Mouse (Mus musculus) liver, embryonic 14.5 days (tissue): ENCODE results near the gene Secisbp2. TPM values are rescaled to one million over a fixed set of nuclear protein-coding genes. Genes with fewer than 3 reads are reported as not detected.
"Not testable (repeated sequence)": the region's sequence is repeated elsewhere in the genome, so short reads cannot be mapped to it uniquely, and the experiment has no call there.

Experiments
- ATAC-seq: fragments of 200-750 bp; cut with Nextera tagmentation; 2 replicates; pipeline ENCODE4 v1.8.0; 2017; ENCODE audit warnings: moderate number of reproducible peaks, mild to moderate bottlenecking, moderate library complexity; ENCODE audit not compliant: insufficient read depth
- DNase-seq, 3 experiments: peaks; one replicate each; pipeline ENCODE4 v3.0.0-alpha.2; 2012 to 2013; ENCODE audit warnings: low read depth in 3 of 3, low spot score in 3 of 3
- H3K27ac ChIP-seq: fragments of 300-500 bp; sonication (generic); 2 replicates; pipeline ENCODE4 v1.5.1; 2014; ENCODE audit warnings: moderate library complexity, mild to moderate bottlenecking, control low read depth, inconsistent platforms
- H3K27me3 ChIP-seq: fragments of 300-500 bp; sonication (generic); 2 replicates; pipeline ENCODE4 v1.6.1; 2014; ENCODE audit warnings: mild to moderate bottlenecking, low read length, moderate library complexity; ENCODE audit not compliant: control insufficient read depth, insufficient read depth
- H3K36me3 ChIP-seq: fragments of 300-500 bp; sonication (generic); replicated peaks from 2 replicates; pipeline ENCODE4 v1.6.1; 2014; ENCODE audit warnings: low read depth; ENCODE audit not compliant: control insufficient read depth, insufficient read depth
- H3K4me1 ChIP-seq, 2 experiments: fragments of 200-500 bp in 1 of 2; fragments of 300-500 bp in 1 of 2; sonication (generic) in 1 of 2; replicated peaks; 2 replicates each; pipeline ENCODE4 v1.6.1; 2012 to 2014; ENCODE audit warnings: antibody characterized with exemption in 1 of 2, inconsistent platforms in 1 of 2, low read length in 1 of 2; ENCODE audit not compliant: control insufficient read depth in 2 of 2, insufficient read depth in 2 of 2
- H3K4me2 ChIP-seq: fragments of 300-500 bp; sonication (generic); 2 replicates; pipeline ENCODE4 v1.6.1; 2014; ENCODE audit warnings: low read depth, mild to moderate bottlenecking, control low read depth, moderate library complexity
- H3K4me3 ChIP-seq, 2 experiments: fragments of 200-500 bp in 1 of 2; fragments of 300-500 bp in 1 of 2; sonication (generic) in 1 of 2; 2 replicates each; pipeline ENCODE4 v1.5.1; 2012 to 2014; ENCODE audit warnings: low read depth in 2 of 2, low read length in 2 of 2, mild to moderate bottlenecking in 2 of 2, control low read depth in 1 of 2, inconsistent platforms in 1 of 2, moderate library complexity in 1 of 2; ENCODE audit not compliant: insufficient read depth in 1 of 2
- H3K9ac ChIP-seq: fragments of 300-500 bp; sonication (generic); replicated peaks from 2 replicates; pipeline ENCODE4 v1.6.1; 2014; ENCODE audit warnings: mild to moderate bottlenecking, control low read depth, moderate library complexity
- H3K9me3 ChIP-seq: fragments of 300-500 bp; sonication (generic); 2 replicates; pipeline ENCODE4 v1.6.1; 2016; ENCODE audit warnings: low read length, mixed read lengths; ENCODE audit not compliant: control insufficient read depth
- CTCF ChIP-seq: IDR thresholded peaks from 2 replicates; pipeline ENCODE4 v1.5.1; 2016; ENCODE audit warnings: antibody characterized with exemption, low read depth, control low read depth
- EP300 ChIP-seq: IDR thresholded peaks from 2 replicates; pipeline ENCODE4 v1.6.1; 2016; ENCODE audit warnings: antibody characterized with exemption, low read depth
- WGBS: fragments of 180-500 bp; shearing (Covaris S2); extraction: QIAGEN DNeasy Blood & Tissue Kit; methylation state at CpG from one replicate; pipeline ENCODE4 v1.1.7; 2014; ENCODE audit not compliant: insufficient replicate concordance; 5-methylcytosine and 5-hydroxymethylcytosine counted together
- polyA plus RNA-seq, 2 experiments: library from polyadenylated mRNA; depleted of rRNA in 1 of 2; stranded (reverse) in 1 of 2; unstranded in 1 of 2; fragments of >200 nt; fragmentation: Nextera tagmentation in 1 of 2; extraction: Ambion mirVana in 1 of 2; gene quantifications; 2 replicates each; pipeline versions ENCODE4 v1.2.1 to v1.2.3; 2012 to 2014

Gene Secisbp2
- polyA plus RNA-seq, 2 experiments = 11.8 to 12.2 TPM

GRCm38 (mm10) chr13:51653961-51654360 lies 2.5 kb downstream of the Secisbp2 start:
- Histone ChIP-seq H3K9ac (no peak overlapping the region), H3K4me3 (no peak overlapping the region), H3K9me3 (no peaks in the 10 kb centered on the region), H3K27me3 (no peaks in the 10 kb centered on the region), H3K4me2 (no peak overlapping the region), H3K4me1 (peaks cover under 1 to 9% of the 10 kb centered on the region in 2 experiments), H3K36me3 (peaks cover 79% of the 10 kb centered on the region), H3K27ac (no peak overlapping the region)
- DNase-seq (no peak), ATAC-seq (no peak)
- no peak for TF ChIP-seq CTCF
- TF ChIP-seq EP300 = no peak
- WGBS = 85% methylated on average over 9 of the region's 9 CpGs

GRCm38 (mm10) chr13:51656516-51657235 lies 5.2 kb downstream of the Secisbp2 start:
- no peaks in the 10 kb centered on the region for H3K9me3 ChIP-seq
- H3K4me3 ChIP-seq = no peak overlapping the region
- 89% methylated on average over 13 of the region's 13 CpGs for WGBS
- DNase-seq (no peak), ATAC-seq (no peak)
- TF ChIP-seq EP300 (no peak), CTCF (no peak)
- H3K36me3 ChIP-seq = peaks cover 86% of the 10 kb centered on the region
- H3K9ac ChIP-seq = no peak overlapping the region
- H3K4me1 ChIP-seq = peaks cover 0 to 4% of the 10 kb centered on the region in 2 experiments; a peak in 2 of 4 replicates
- no peaks in the 10 kb centered on the region for H3K27me3 ChIP-seq
- H3K4me2 ChIP-seq = no peak overlapping the region
- H3K27ac ChIP-seq = no peak overlapping the region

DNA sequence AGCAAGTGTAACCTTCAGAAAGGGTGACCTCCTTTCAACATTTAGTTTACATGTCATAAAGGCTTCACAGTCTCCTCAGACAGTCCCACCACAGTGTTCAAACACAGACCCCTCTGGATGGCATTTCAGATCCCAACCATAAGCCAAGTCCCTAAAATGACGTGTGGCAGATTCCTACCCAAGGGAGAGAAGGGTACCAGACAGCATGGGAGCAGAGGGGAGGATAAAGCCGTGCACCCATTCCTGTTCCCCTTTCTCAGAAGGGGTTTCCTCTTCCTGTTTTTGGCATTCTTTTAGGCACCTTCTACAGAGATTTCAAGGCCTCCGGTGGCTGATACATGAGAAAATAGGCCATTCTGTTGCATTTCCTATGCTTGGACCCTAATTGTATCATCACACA lies 6.6 kb downstream of the Secisbp2 start:
- no peak for ATAC-seq
- H3K4me1 ChIP-seq = no peaks in the 10 kb centered on the region
- DNase-seq = no peak
- 70% methylated on average over 3 of the region's 3 CpGs for WGBS
- no peaks in the 10 kb centered on the region for H3K9me3 ChIP-seq
- TF ChIP-seq CTCF (no peak), EP300 (no peak)
- peaks cover 93% of the 10 kb centered on the region for H3K36me3 ChIP-seq
- no peak overlapping the region for H3K27ac ChIP-seq
- no peaks in the 10 kb centered on the region for H3K27me3 ChIP-seq
- no peak overlapping the region for H3K4me3 ChIP-seq
- no peak overlapping the region for H3K4me2 ChIP-seq
- no peak overlapping the region for H3K9ac ChIP-seq

GRCm38 (mm10) chr13:51659573-51659972 lies 8.1 kb downstream of the Secisbp2 start:
- 88% methylated on average over 7 of the region's 7 CpGs for WGBS
- H3K9ac ChIP-seq = no peak overlapping the region
- H3K9me3 ChIP-seq = no peaks in the 10 kb centered on the region
- no peak overlapping the region for H3K4me2 ChIP-seq
- no peak for ATAC-seq
- H3K4me3 ChIP-seq = no peak overlapping the region
- no peaks in the 10 kb centered on the region for H3K4me1 ChIP-seq
- H3K27ac ChIP-seq = no peak overlapping the region
- no peak for DNase-seq
- TF ChIP-seq CTCF (no peak), EP300 (no peak)
- H3K27me3 ChIP-seq = no peaks in the 10 kb centered on the region
- peaks cover 92% of the 10 kb centered on the region for H3K36me3 ChIP-seq

GRCm38 (mm10) chr13:51663561-51663960 lies 12.1 kb downstream of the Secisbp2 start:
- no peak overlapping the region for H3K9ac ChIP-seq
- H3K4me2 ChIP-seq = no peak overlapping the region
- H3K4me3 ChIP-seq = no peak overlapping the region
- DNase-seq (no peak), ATAC-seq (no peak)
- no peak overlapping the region for H3K27ac ChIP-seq
- peaks cover 82% of the 10 kb centered on the region for H3K36me3 ChIP-seq
- H3K9me3 ChIP-seq = no peaks in the 10 kb centered on the region
- TF ChIP-seq CTCF = no peak
- no peak for TF ChIP-seq EP300
- no peaks in the 10 kb centered on the region for H3K4me1 ChIP-seq
- no peaks in the 10 kb centered on the region for H3K27me3 ChIP-seq
- WGBS = 88% methylated on average over 2 of the region's 2 CpGs

GRCm38 (mm10) chr13:51668195-51668594 lies 16.7 kb downstream of the Secisbp2 start:
- H3K4me2 ChIP-seq, ATAC-seq, H3K9ac ChIP-seq, DNase-seq, H3K27me3 ChIP-seq, H3K4me3 ChIP-seq, H3K9me3 ChIP-seq, H3K4me1 ChIP-seq, H3K27ac ChIP-seq: not testable (repeated sequence)
- peaks cover 63% of the 10 kb centered on the region for H3K36me3 ChIP-seq
- 77% methylated on average over 12 of the region's 12 CpGs for WGBS
